Mouse (Mus musculus): Measurements from ENCODE around the gene Olfr64.

- TF ChIP-seq TCF12 (IDR thresholded peaks at IDR 0.05; ENCODE audit: low read depth, low read length) = peak; percentile 98
- no peak for TF ChIP-seq CTCF (IDR thresholded peaks at IDR 0.05 in 2 of 3, conservative IDR thresholded peaks at IDR 0.05 in 1 of 3; ENCODE audit: control insufficient read depth in 1 of 3, insufficient read depth in 1 of 3, low read depth in 2 of 3, low read length in 3 of 3, poor library complexity in 1 of 3, severe bottlenecking in 1 of 3)
- no peak for TF ChIP-seq CHD2 (IDR thresholded peaks at IDR 0.05; ENCODE audit: low read length)
- TF ChIP-seq USF2 (IDR thresholded peaks at IDR 0.05; ENCODE audit: borderline replicate concordance in 1 of 2, insufficient read depth in 1 of 2, low read depth in 1 of 2, low read length in 2 of 2) = no peak
- TF ChIP-seq SIN3A (IDR thresholded peaks at IDR 0.05; ENCODE audit: low read length) = peak; percentile 37; the same call in 1 of the 2 replicates
- TF ChIP-seq POLR2A (IDR thresholded peaks at IDR 0.05; ENCODE audit: control insufficient read depth in 1 of 2, insufficient read depth in 1 of 2, low read depth in 1 of 2, low read length in 2 of 2, poor library complexity in 1 of 2) = no peak
- no peak for TF ChIP-seq POLR2AphosphoS2 (IDR thresholded peaks at IDR 0.05; ENCODE audit: low read length)
- no peak for TF ChIP-seq ZNF384 (IDR thresholded peaks at IDR 0.05; ENCODE audit: low read depth, low read length)
- TF ChIP-seq GATA1 (IDR thresholded peaks at IDR 0.05; ENCODE audit: low read depth, low read length) = peak; percentile 96
- no peak for TF ChIP-seq CHD1 (IDR thresholded peaks at IDR 0.05; ENCODE audit: low read depth, low read length)
- no peak for TF ChIP-seq ZKSCAN1 (IDR thresholded peaks at IDR 0.05; ENCODE audit: low read depth, low read length)
- no peak for TF ChIP-seq USF1 (IDR thresholded peaks at IDR 0.05; ENCODE audit: low read depth, low read length)
- TF ChIP-seq BHLHE40 (IDR thresholded peaks at IDR 0.05; ENCODE audit: borderline replicate concordance, low read depth, low read length) = no peak
- TF ChIP-seq SMC3 (IDR thresholded peaks at IDR 0.05; ENCODE audit: low read depth, low read length) = no peak
Measured at GRCm38 (mm10) chr7:103877093-103877492, 17.2 kb downstream of the Olfr64 start.
